Mouse (Mus musculus): Measurements from ENCODE around the gene Cat.

Gene Cat

GRCm38 (mm10) chr2:103476657-103477056, 8.3 kb downstream of the Cat start:
- DNase-seq (ENCODE audit: low spot score): no peak

GRCm38 (mm10) chr2:103476180-103476579, 8.8 kb downstream of the Cat start:
- DNase-seq (ENCODE audit: low spot score): no peak

DNA sequence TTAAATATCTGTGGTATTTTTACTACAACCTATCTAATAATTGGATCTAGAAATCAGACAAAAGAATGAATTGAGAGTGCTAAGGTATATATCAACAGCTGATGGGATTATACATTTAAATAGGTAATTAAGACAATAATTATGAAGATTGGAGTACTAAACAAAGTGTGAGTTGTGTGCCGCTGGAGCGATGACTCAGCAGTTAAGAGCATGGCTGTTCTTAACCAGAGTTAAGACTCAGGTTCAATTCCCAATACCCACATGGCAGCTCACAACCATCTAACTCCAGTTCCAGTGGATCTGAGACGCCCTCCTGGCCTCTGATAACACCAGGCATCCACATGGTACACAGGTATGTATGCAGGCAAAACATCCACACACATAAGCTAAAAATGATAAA, 11.6 kb downstream of the Cat start:
- DNase-seq (ENCODE audit: low spot score): no peak

- DNase-seq (ENCODE audit: low spot score): no peak
Observed at GRCm38 (mm10) chr2:103466984-103467588, 17.9 kb downstream of the Cat start.

DNA sequence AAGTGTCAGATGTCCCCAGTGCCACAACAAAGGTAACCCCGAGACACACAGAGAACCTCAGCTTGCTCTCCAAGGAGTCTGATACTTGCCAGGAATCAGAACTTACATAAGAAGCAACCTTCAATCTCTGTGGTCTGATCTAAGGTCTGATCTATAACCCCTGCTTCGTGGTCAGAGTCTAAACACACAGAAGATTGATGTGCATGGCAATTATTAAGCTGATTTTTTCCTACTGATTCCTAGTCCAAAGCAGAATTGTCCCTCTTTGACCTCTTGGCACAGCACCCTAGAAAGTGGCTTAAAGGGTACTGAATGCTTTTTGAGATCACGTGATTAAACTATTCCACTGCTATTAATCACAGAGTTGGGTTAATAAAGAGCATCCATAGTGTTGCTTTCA, 18.7 kb downstream of the Cat start:
- DNase-seq (ENCODE audit: low spot score): no peak

GRCm38 (mm10) chr2:103465429-103465828, 19.5 kb downstream of the Cat start:
- no peak for DNase-seq (ENCODE audit: low spot score)

DNA sequence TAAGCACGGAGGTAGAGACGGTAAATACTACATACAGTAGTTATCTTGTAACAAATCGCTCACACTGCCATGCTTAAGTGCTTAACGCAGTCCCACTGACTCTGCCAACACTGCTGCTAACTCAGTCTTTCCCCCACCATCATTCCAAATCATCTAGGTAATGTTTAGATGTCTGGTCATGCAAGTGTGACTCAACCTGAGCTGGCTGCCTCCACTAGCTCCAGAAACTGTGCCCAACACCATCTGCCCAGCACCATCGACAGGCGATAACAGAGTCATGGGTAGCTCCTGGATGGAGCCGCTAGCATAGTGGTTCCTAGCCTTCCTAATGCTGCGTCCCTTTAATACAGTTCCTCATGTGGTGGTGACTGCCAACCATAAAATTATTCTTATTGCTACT, 20.4 kb downstream of the Cat start:
- no peak for DNase-seq (ENCODE audit: low spot score)

DNA sequence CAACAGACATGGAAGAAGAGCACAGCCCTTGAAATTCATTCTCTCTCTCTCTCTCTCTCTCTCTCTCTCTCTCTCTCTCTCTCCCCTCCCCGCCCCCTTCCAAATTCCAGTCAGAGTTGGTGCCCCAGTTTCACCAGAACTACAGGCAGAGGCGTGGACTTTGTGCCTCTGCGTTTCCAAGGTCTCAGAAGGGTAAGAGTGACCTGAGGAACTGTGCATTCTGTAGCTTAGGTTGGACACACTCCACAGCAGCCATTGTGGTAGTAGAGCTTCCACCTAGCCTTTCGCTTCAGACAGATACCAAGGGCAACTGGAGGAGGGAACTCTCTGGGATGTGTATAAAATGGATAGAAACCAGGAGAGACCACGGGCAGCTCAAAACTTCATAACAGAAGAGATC, 22.2 kb downstream of the Cat start:
- DNase-seq (ENCODE audit: low spot score): no peak

GRCm38 (mm10) chr2:103461743-103462142, 23.2 kb downstream of the Cat start:
- peak; percentile 63 for DNase-seq (ENCODE audit: low spot score)

DNA sequence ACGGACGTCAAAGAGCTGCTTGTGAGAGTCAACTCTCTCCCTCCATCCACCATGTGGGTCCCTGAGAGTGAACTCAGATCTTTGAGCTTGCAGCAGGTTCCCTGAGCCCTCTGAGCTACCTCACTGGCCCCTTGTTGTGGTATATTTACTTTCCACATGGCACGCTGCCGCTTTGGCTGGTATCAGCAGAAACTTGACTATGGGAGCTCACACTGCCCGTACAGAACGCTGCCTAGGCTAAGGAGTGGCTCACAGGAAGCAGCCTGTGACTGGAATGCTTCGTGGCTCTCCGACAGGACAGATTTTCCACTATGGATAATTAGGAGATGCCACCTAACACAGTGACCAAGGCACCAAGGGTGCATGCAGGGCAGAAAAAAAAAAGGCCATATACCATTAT, 23.8 kb downstream of the Cat start:
- no peak for DNase-seq (ENCODE audit: low spot score)

DNA sequence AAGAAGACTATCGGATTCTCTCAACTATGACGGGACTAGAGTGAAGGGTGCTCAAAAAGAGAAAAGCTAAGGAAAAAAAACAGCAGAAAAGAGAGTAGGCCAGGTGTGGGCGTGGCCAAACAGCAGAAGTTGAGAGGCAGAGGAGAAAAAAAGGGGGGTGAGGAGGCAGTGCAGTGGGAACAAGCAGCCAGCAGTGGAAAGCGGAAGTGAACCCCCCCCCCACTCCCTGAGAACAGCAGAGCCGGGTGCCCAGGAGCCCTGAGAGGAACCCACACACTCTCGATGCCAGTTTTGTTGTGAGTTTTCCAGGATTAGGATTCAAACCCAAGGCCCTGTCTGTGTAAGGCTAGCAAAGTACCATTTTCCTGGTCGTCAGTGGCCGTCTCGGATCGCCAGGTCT, 25.9 kb downstream of the Cat start:
- DNase-seq (ENCODE audit: low spot score): no peak

GRCm38 (mm10) chr2:103457628-103458027, 27.3 kb downstream of the Cat start:
- no peak for DNase-seq (ENCODE audit: low spot score)

DNA sequence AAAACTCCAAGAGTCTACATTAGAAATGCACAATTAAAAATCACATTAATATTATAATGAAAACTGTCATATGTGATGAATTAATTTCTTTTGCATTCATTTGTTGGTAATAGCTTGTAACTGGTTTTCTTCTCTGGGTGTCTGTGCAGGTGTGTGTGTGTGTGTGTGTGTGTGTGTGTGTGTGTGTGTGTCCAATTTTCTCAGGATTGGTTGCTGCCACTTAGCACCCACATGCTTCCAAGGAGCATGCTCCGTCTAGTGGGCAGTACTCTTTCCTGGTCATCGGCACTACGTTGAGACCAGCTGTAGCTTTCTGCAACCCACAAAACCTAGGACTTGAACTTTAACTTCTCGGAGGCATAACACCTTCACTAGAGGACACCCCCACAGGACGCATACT, 27.9 kb downstream of the Cat start:
- no peak for DNase-seq (ENCODE audit: low spot score)

- DNase-seq (ENCODE audit: low spot score): peak; percentile 91
Observed at GRCm38 (mm10) chr2:103456646-103457045, 28.3 kb downstream of the Cat start.

GRCm38 (mm10) chr2:103455748-103456147, 29.2 kb downstream of the Cat start:
- DNase-seq (ENCODE audit: low spot score): no peak

DNA sequence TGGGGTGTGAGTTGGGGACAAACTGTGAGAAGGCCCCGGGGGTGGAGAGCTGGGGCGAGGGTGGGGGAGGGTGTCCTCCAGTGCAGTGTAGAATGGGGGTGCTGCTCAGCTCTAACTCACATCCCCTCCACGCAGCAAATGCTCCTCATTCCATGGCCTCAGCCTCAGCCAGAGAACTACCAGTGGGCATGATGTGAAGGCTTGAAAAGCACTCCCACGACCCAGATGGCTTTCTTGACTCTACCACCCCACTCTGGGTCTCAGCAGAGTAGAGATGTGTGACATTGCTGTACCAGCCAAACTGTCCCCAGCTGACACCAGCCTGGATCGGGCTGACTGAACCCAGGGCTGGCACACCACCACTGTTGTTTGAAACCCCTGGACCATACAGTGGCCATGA, 32.4 kb downstream of the Cat start:
- no peak for DNase-seq (ENCODE audit: low spot score)

DNA sequence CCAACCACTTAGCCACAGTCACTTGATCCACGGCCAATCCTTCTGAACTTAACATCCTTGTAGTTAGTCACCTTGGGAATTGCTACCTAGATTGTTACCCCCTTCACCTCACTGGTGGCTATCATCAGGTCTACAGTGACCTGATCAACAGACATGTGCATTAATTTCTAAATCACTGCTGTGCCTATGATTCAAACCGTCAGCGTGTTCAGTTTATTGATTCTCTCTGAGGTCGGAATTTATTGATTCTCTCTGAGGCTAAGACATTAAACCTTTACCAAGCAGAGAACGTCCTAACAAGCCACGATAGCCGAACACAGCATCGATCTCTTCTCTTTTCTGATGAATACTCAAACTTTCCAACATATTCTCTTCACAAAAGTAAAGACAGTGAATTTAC, 34.7 kb downstream of the Cat start:
- DNase-seq (ENCODE audit: low spot score): no peak

GRCm38 (mm10) chr2:103449813-103450212, 35.1 kb downstream of the Cat start:
- DNase-seq (ENCODE audit: low spot score): no peak

DNA sequence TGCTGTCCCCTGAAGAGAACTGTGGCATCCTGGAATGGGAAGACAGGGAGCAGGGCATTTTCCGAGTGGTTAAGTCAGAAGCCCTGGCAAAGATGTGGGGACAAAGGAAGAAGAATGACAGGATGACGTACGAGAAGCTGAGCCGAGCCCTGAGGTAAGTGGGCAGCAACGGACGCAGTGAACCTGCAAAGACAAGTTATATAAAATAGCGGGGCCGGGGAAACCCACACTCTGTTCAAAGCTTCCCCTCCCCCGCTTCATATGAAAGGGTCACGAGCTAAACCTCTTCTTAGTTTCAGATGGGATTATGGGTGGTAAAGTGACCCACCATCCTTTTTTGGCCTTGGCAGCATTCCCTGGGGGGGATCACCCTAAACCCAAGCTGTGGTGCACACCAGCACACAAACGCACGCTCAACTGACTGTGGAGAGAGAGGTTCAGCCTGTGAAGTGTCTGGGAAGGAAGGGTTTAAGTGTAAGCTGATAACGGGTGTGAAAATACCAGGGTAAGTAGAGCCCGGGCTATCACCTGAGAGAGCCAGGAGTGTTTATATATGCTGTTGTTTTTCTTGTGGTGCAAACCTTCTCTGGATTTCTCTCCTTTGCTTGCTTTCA, 35.9 kb downstream of the Cat start:
- DNase-seq (ENCODE audit: low spot score): no peak

- DNase-seq (ENCODE audit: low spot score): no peak
Observed at GRCm38 (mm10) chr2:103446326-103446725, 38.6 kb downstream of the Cat start.

DNA sequence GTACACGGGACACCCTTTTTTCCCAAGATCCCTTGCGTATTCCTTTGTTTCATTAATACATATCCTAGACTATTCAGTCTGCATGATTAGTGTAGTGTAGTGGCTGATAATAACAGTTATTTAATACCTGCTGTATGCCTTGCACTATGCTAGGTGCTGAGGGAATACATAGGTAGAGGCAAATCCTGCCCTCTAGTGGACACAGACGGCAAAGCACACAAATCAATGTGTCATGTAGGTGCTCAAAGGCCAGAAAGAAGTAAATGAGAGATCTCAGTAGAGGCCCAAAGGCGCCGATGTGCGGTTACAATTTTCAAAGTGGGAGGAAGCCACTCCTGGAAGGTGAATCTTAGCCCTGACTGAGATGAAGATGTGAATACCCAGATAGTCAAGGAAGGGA, 39.2 kb downstream of the Cat start:
- peak; percentile 76 for DNase-seq (ENCODE audit: low spot score)

- peak; percentile 95 for DNase-seq (ENCODE audit: low spot score)
Observed at GRCm38 (mm10) chr2:103439710-103440109, 45.2 kb downstream of the Cat start.

- no peak for DNase-seq (ENCODE audit: low spot score)
Observed at GRCm38 (mm10) chr2:103439071-103439622, 45.8 kb downstream of the Cat start.

DNA sequence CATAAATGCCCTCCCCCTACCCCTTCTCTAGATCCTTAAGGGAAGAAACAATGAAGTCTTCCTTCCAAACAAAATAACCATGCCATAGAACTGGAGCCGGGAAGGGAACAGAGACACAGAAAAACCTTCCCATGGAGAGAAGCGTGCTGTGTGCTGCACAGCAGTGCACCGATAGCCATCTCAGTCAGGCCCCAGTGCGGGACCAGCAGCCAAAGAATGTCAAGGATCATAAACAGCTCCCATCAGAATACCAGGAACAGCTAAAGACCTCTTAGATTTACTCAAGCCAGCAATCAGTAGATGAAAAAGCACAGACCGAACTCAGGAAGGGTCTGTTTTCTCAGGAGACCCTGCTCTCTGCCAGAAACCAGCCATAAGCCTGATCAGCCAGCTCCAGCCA, 48.4 kb downstream of the Cat start:
- no peak for DNase-seq (ENCODE audit: low spot score)

Measured in embryo, embryonic 10.5 days (tissue).